Mouse (Mus musculus) ES-Bruce4 (cell line): Measurements from ENCODE around the gene 1700010B08Rik.

Source experiments
- CTCF ChIP-seq: IDR thresholded peaks from one replicate; pipeline ENCODE4 v1.8.1; 2011; ENCODE audit warnings: low read depth, low read length
- EP300 ChIP-seq: IDR thresholded peaks from 2 replicates; pipeline ENCODE4 v1.6.1; 2011; ENCODE audit warnings: low read depth, low read length; ENCODE audit not compliant: insufficient read depth
- POLR2A ChIP-seq: IDR thresholded peaks from one replicate; pipeline ENCODE4 v1.8.1; 2011; ENCODE audit warnings: low read length; ENCODE audit not compliant: insufficient read depth

GRCm38 (mm10) chr2:173672328-173672896 lies 46.8 kb upstream of the 1700010B08Rik start:
- TF ChIP-seq CTCF (no peak), EP300 (no peak), POLR2A (no peak)
